Mouse (Mus musculus) embryonic facial prominence, embryonic 10.5 days (tissue): ENCODE data around the gene Col4a1. TPM values are rescaled to one million over a fixed set of nuclear protein-coding genes. Genes with fewer than 3 reads are reported as not detected.

Experiments
- DNase-seq: peaks from one replicate; pipeline ENCODE4 v3.0.0-alpha.2; 2017; ENCODE audit warnings: low spot score
- H3K27ac ChIP-seq: fragments of 300-500 bp; sonication (generic); replicated peaks from 2 replicates; pipeline ENCODE4 v1.5.1; 2016; ENCODE audit warnings: mild to moderate bottlenecking
- H3K27me3 ChIP-seq: fragments of 300-500 bp; sonication (generic); replicated peaks from 2 replicates; pipeline ENCODE4 v1.6.1; 2016; ENCODE audit warnings: low read depth, mild to moderate bottlenecking; ENCODE audit not compliant: poor library complexity, severe bottlenecking
- H3K36me3 ChIP-seq: fragments of 300-500 bp; sonication (generic); replicated peaks from 2 replicates; pipeline ENCODE4 v1.6.1; 2016; ENCODE audit warnings: mild to moderate bottlenecking, moderate library complexity
- H3K4me1 ChIP-seq: fragments of 300-500 bp; sonication (generic); 2 replicates; pipeline ENCODE4 v1.6.1; 2016
- H3K4me3 ChIP-seq: fragments of 300-500 bp; sonication (generic); 2 replicates; pipeline ENCODE4 v1.5.1; 2016; ENCODE audit warnings: mild to moderate bottlenecking, moderate library complexity
- H3K9me3 ChIP-seq: fragments of 300-500 bp; sonication (generic); 2 replicates; pipeline ENCODE4 v1.6.1; 2016; ENCODE audit warnings: mild to moderate bottlenecking
- WGBS: fragments of 180-500 bp; shearing (Covaris S2); methylation state at CpG from one replicate; pipeline ENCODE4 v1.1.7; 2016; 5-methylcytosine and 5-hydroxymethylcytosine counted together
- polyA plus RNA-seq: library from polyadenylated mRNA; unstranded; fragments of >200 nt; fragmentation: Nextera tagmentation; extraction: Ambion mirVana; gene quantifications from 2 replicates; pipeline ENCODE4 v1.2.1, GENCODE M21; 2016

Col4a1 gene
- polyA plus RNA-seq, 1 experiment from 2014 or later, result 138 TPM

GRCm38 (mm10) chr8:11192719-11193324 is 119.8 kb downstream of the Col4a1 start:
- DNase-seq, result no peak
- Histone ChIP-seq H3K4me1 (peaks cover 32% of the 10 kb centered on the region), H3K4me3 (no peak overlapping the region), H3K36me3 (peaks cover under 1% of the 10 kb centered on the region), H3K9me3 (no peaks in the 10 kb centered on the region), H3K27ac (no peak overlapping the region; the same call in 1 of the 2 replicates), H3K27me3 (peaks cover 16% of the 10 kb centered on the region)
- WGBS, result 60% methylated on average over 12 of the region's 12 CpGs

DNA sequence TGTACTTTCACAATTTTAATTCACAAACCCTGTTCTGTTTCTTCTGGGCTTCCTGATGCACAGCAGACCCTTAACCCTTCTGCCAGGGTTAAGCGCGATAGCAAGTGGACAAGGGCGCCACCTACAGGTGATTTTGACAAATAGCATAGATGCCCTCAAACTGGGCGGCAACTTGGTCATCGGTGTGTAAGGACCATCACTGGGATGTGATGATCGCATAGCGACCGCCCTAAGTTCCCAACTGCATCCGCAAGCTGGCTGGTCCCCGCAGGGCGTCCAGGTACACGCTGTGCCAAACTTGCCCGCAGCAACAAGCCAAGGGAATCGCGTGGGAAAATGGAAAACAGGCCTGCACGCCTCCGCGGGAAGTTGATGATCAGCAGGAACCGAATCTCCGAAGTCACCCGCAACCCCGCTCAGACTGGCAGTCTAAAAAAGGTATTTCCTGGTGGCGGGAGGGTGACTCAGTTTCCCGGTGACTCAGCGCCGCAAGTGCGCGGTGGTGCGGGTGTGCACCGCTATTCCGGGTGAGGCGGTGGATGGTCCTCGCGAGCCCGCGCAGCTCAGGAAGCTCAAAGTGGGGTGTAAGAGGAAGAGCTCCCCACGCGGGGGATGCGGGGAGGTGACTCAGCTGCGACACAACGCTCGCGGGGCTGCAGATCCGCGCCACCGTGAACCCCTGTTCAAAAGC is 124.9 kb downstream of the Col4a1 start:
- Histone ChIP-seq H3K27me3 (peaks cover 24% of the 10 kb centered on the region), H3K9me3 (no peaks in the 10 kb centered on the region), H3K36me3 (no peaks in the 10 kb centered on the region), H3K27ac (peak overlapping the region; percentile 66), H3K4me3 (peak overlapping the region; percentile 62), H3K4me1 (peaks cover 45% of the 10 kb centered on the region)
- peak; percentile 86 for DNase-seq
- 1% methylated on average over 46 of the region's 46 CpGs for WGBS

DNA sequence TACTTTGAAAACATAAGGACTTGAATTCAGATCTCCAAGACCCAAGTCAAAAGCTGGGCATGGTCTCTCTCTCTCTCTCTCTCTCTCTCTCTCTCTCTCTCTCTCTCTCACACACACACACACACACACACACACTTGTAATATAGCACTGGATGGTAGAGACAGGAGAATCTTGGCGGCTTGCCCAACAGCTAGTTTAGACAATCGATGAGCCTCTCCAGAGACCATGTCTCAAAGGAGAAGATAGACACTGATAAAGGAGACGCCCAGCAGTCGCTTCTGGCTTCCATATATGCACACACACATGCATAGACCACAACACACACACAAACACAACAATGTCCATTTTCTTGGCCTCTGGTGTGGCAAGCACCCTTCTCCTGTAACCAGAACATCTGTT is 126.2 kb downstream of the Col4a1 start:
- Histone ChIP-seq H3K4me3 (no peak overlapping the region), H3K9me3 (no peaks in the 10 kb centered on the region), H3K27ac (no peak overlapping the region), H3K4me1 (peaks cover 47% of the 10 kb centered on the region), H3K27me3 (peaks cover 24% of the 10 kb centered on the region), H3K36me3 (no peaks in the 10 kb centered on the region)
- 90% methylated on average over 4 of the region's 4 CpGs for WGBS
- DNase-seq, result no peak

DNA sequence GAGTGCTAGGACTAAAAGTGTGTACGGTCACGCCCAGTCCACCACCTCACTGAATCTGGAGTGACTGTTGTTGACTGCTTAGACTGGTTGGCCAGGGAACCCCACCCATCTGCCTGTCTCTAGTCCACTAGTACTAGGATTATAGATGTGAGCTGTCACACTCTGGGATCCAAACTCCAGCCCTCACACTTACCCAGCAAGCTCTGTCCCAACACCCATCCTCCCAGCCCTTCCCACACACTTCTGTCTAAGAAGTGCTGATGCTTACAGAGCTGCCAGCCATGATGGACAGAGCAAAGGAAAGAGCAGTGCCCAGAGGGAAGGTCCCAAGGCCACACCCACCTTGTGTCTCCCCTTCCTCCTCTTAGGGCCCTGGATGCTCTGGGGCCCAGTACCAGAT is 127.0 kb downstream of the Col4a1 start:
- WGBS, result 96% methylated on average over 2 of the region's 2 CpGs
- peaks cover 24% of the 10 kb centered on the region for H3K27me3 ChIP-seq

GRCm38 (mm10) chr8:11183611-11184031 is 129.0 kb downstream of the Col4a1 start:
- Histone ChIP-seq H3K4me3 (no peak overlapping the region), H3K27ac (no peak overlapping the region), H3K27me3 (peaks cover 16% of the 10 kb centered on the region), H3K36me3 (no peaks in the 10 kb centered on the region), H3K9me3 (no peaks in the 10 kb centered on the region), H3K4me1 (peaks cover 55% of the 10 kb centered on the region)
- WGBS, result 77% methylated on average over 9 of the region's 9 CpGs
- DNase-seq, result no peak

More for the DNA sequence above, 127.0 kb downstream of the Col4a1 start:
- no peaks in the 10 kb centered on the region for H3K9me3 ChIP-seq
- no peak overlapping the region for H3K4me3 ChIP-seq
- H3K27ac ChIP-seq, result no peak overlapping the region
- H3K36me3 ChIP-seq, result no peaks in the 10 kb centered on the region
- peaks cover 50% of the 10 kb centered on the region for H3K4me1 ChIP-seq
- DNase-seq, result no peak

GRCm38 (mm10) chr8:11182606-11183005 is 130.0 kb downstream of the Col4a1 start:
- Histone ChIP-seq H3K36me3 (no peaks in the 10 kb centered on the region), H3K4me3 (no peak overlapping the region), H3K27me3 (peaks cover 7% of the 10 kb centered on the region), H3K27ac (no peak overlapping the region), H3K9me3 (no peaks in the 10 kb centered on the region), H3K4me1 (peaks cover 49% of the 10 kb centered on the region)
- no peak for DNase-seq
- 82% methylated on average over 12 of the region's 12 CpGs for WGBS

GRCm38 (mm10) chr8:11182148-11182484 is 130.5 kb downstream of the Col4a1 start:
- H3K4me3 ChIP-seq, result no peak overlapping the region
- no peaks in the 10 kb centered on the region for H3K36me3 ChIP-seq
- peaks cover 46% of the 10 kb centered on the region for H3K4me1 ChIP-seq
- H3K27me3 ChIP-seq, result peaks cover 7% of the 10 kb centered on the region
- 61% methylated on average over 4 of the region's 4 CpGs for WGBS
- DNase-seq, result no peak
- H3K9me3 ChIP-seq, result no peaks in the 10 kb centered on the region
- H3K27ac ChIP-seq, result no peak overlapping the region

DNA sequence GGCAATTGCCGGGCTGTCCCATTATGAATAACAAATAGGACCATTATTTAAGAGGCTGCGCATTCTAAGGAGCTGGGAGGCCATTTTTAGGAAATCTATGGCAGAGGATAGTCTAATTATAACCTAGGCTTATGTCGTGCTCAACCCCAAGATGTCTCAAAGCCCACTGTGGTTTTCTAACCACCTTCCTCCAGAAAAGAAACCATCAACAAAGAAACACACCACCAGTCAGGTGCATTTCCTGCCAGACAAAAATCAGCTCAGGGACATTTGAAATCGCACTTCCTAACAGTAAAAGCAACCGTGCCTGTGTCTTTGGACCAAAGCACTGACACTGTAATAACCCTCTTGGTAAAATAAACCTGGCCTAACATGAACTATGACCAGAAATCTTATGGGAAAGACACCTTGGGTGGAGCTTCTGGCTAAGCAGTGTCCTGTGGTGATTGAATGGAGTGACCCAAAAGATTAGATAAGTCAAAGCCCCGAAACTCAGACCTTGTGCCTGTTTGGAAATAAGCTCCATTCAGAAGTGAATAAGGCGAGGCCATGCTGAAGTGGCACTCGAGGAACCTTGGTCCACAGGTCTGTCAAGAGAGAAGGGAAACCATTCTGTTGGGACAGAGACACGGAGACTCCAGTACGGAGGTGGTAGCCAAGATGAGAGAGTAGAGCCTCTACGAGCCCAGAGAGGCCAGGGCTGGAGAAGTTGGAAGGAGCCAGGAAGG is 131.0 kb downstream of the Col4a1 start:
- 80% methylated on average over 11 of the region's 11 CpGs for WGBS
- no peaks in the 10 kb centered on the region for H3K36me3 ChIP-seq

DNA sequence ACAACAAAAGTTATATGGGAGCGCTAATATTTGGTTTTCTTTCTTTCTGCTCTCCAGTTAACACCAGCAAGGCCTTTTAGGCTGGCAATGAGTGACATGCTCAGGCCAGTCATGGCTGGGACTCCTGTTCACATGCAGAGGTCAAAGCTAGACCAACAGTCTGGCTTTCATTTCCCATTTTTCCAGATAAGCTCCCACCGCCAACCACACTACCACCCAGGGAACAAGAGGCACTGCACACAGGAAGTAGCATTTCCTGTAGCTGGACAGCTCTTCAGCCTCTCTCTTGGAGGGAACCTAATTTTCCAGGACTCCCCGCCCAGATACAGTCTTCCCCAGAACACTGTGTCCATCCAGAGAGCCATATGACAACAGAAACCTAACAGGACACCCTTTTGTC is 132.8 kb downstream of the Col4a1 start:
- Histone ChIP-seq H3K4me3 (no peak overlapping the region), H3K36me3 (no peaks in the 10 kb centered on the region), H3K4me1 (peaks cover 36% of the 10 kb centered on the region), H3K27me3 (no peaks in the 10 kb centered on the region; the same call in 1 of the 2 replicates), H3K27ac (no peak overlapping the region), H3K9me3 (no peaks in the 10 kb centered on the region)
- WGBS, result 84% methylated on average over 3 of the region's 3 CpGs
- no peak for DNase-seq

More for the DNA sequence above, 131.0 kb downstream of the Col4a1 start:
- Histone ChIP-seq H3K4me1 (peaks cover 42% of the 10 kb centered on the region), H3K4me3 (no peak overlapping the region), H3K9me3 (no peaks in the 10 kb centered on the region), H3K27ac (no peak overlapping the region), H3K27me3 (peaks cover 6% of the 10 kb centered on the region)
- no peak for DNase-seq

- Histone ChIP-seq H3K36me3 (no peaks in the 10 kb centered on the region), H3K4me1 (peaks cover 25% of the 10 kb centered on the region), H3K27me3 (0 out of 2 replicates have a peak, but pooled peaks cover 7% of the 10 kb centered on the region), H3K27ac (no peak overlapping the region), H3K9me3 (no peaks in the 10 kb centered on the region), H3K4me3 (no peak overlapping the region)
- WGBS, result 87% methylated on average over 7 of the region's 7 CpGs
- no peak for DNase-seq
Observed at GRCm38 (mm10) chr8:11176393-11176792, 136.2 kb downstream of the Col4a1 start.

DNA sequence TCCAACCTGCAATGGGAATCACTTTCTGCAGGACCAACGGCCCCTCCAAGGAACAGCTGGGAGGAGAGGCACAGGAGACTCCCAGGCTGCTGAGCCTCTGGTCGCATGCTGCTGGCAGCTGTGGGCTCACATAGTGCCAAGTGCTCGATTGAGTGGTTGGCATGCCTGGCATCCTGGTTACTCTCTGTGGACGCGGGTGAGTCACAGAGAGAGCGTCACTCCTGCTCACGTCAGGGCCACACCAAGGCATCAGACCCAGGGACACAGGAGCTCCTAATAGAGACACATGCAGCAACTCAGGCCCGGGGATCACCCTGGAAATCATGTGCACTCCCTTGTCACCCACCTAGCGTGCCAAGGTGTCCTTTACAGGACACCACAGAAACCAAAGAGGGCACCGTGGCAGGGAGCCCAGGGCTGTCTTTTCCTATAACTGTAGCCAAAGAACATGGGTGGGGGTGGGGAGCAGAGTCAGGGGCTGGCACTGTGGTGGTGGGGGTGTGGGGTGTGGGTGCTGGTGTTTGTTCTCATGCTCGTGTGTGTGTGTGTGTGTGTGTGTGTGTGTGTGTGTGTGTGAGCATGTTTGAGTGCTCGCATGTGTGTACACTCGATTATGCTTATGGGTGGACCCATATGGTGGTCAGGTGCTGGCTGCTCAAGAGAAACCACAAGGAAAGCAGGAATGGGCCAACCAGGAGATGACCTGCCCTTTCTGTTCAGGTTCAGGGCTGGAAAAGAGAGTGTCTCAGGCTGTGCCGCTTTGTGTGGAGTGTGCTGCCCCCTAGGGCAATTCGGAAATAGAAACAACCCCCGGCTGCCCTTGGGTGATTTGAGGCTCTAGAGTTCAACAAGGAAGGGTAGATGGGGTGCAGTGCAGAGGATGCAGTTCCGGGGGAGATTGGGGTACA is 139.1 kb downstream of the Col4a1 start:
- peak; percentile 66 for DNase-seq
- Histone ChIP-seq H3K27me3 (0 out of 2 replicates have a peak, but pooled peaks cover 7% of the 10 kb centered on the region), H3K4me1 (peaks cover 15% of the 10 kb centered on the region), H3K27ac (peak overlapping the region; percentile 30; the same call in 1 of the 2 replicates), H3K4me3 (no peak overlapping the region), H3K36me3 (no peaks in the 10 kb centered on the region), H3K9me3 (no peaks in the 10 kb centered on the region)
- WGBS, result 75% methylated on average over 17 of the region's 17 CpGs

GRCm38 (mm10) chr8:11171526-11171925 is 141.1 kb downstream of the Col4a1 start:
- Histone ChIP-seq H3K36me3 (no peaks in the 10 kb centered on the region), H3K27ac (no peak overlapping the region), H3K9me3 (no peaks in the 10 kb centered on the region), H3K4me1 (peaks cover 11% of the 10 kb centered on the region; the same call in 1 of the 2 replicates), H3K4me3 (no peak overlapping the region), H3K27me3 (0 out of 2 replicates have a peak, but pooled peaks cover 7% of the 10 kb centered on the region)
- 83% methylated on average over 7 of the region's 7 CpGs for WGBS
- no peak for DNase-seq
